Mouse (Mus musculus) liver, embryonic 16.5 days (tissue): ENCODE measurements around the gene Mfsd14b. TPM values are rescaled to one million over a fixed set of nuclear protein-coding genes. Genes with fewer than 3 reads are reported as not detected.

Experiments
- ATAC-seq: fragments of 200-750 bp; cut with Nextera tagmentation; 2 replicates; pipeline ENCODE4 v1.8.0; 2017; ENCODE audit warnings: low read depth, mild to moderate bottlenecking, moderate number of reproducible peaks, moderate library complexity
- H3K27ac ChIP-seq: fragments of 300-500 bp; sonication (generic); 2 replicates; pipeline ENCODE4 v1.5.1; 2014; ENCODE audit warnings: mild to moderate bottlenecking, low read length
- H3K27me3 ChIP-seq: fragments of 300-500 bp; sonication (generic); 2 replicates; pipeline ENCODE4 v1.6.1; 2014; ENCODE audit warnings: low read depth, low read length, mixed read lengths; ENCODE audit not compliant: control insufficient read depth, insufficient read depth
- H3K36me3 ChIP-seq: fragments of 300-500 bp; sonication (generic); 2 replicates; pipeline ENCODE4 v1.6.1; 2014; ENCODE audit warnings: mild to moderate bottlenecking; ENCODE audit not compliant: control insufficient read depth, insufficient read depth
- H3K4me1 ChIP-seq: fragments of 300-500 bp; sonication (generic); 2 replicates; pipeline ENCODE4 v1.6.1; 2014; ENCODE audit warnings: low read depth, low read length, mixed read lengths; ENCODE audit not compliant: control insufficient read depth
- H3K4me2 ChIP-seq: fragments of 300-500 bp; sonication (generic); 2 replicates; pipeline ENCODE4 v1.6.1; 2014; ENCODE audit warnings: low read depth, low read length, mixed read lengths
- H3K4me3 ChIP-seq: fragments of 300-500 bp; sonication (generic); 2 replicates; pipeline ENCODE4 v1.5.1; 2014; ENCODE audit warnings: low read depth, mild to moderate bottlenecking, low read length
- H3K9ac ChIP-seq: fragments of 300-500 bp; sonication (generic); 2 replicates; pipeline ENCODE4 v1.6.1; 2014; ENCODE audit warnings: low read depth, low read length
- H3K9me3 ChIP-seq: fragments of 300-500 bp; sonication (generic); replicated peaks from 2 replicates; pipeline ENCODE4 v1.6.1; 2016; ENCODE audit warnings: low read length; ENCODE audit not compliant: control insufficient read depth
- whole genome bisulfite sequencing: fragments of 180-500 bp; shearing (Covaris S2); extraction: QIAGEN DNeasy Blood & Tissue Kit; methylation state at CpG from one replicate; pipeline ENCODE4 v1.1.7; 2014; ENCODE audit not compliant: insufficient replicate concordance; 5-methylcytosine and 5-hydroxymethylcytosine counted together
- polyA plus RNA-seq: library from polyadenylated mRNA; unstranded; fragments of >200 nt; fragmentation: Nextera tagmentation; extraction: Ambion mirVana; gene quantifications from 2 replicates; pipeline ENCODE4 v1.2.1, GENCODE M21; 2015

Mfsd14b gene
- polyA plus RNA-seq, 1 experiment from 2014 or later = 32.1 TPM

GRCm38 (mm10) chr13:65101232-65101631 is 11.5 kb downstream of the Mfsd14b start:
- Histone ChIP-seq H3K9ac (no peak overlapping the region), H3K9me3 (no peaks in the 10 kb centered on the region), H3K36me3 (no peaks in the 10 kb centered on the region; the same call in 1 of the 2 replicates), H3K4me1 (no peaks in the 10 kb centered on the region), H3K27ac (no peak overlapping the region), H3K4me3 (no peak overlapping the region), H3K27me3 (no peaks in the 10 kb centered on the region), H3K4me2 (no peak overlapping the region)
- WGBS = 48% methylated on average over 3 of the region's 3 CpGs
- no peak for ATAC-seq

- Histone ChIP-seq H3K27ac (no peak overlapping the region), H3K9me3 (no peaks in the 10 kb centered on the region), H3K36me3 (no peaks in the 10 kb centered on the region; the same call in 1 of the 2 replicates), H3K4me3 (no peak overlapping the region), H3K9ac (no peak overlapping the region), H3K4me1 (no peaks in the 10 kb centered on the region), H3K27me3 (no peaks in the 10 kb centered on the region), H3K4me2 (no peak overlapping the region)
- no peak for ATAC-seq
- 70% methylated on average over 9 of the region's 9 CpGs for WGBS
These were observed 12.1 kb downstream of the Mfsd14b start for GRCm38 (mm10) chr13:65100678-65101077.

DNA sequence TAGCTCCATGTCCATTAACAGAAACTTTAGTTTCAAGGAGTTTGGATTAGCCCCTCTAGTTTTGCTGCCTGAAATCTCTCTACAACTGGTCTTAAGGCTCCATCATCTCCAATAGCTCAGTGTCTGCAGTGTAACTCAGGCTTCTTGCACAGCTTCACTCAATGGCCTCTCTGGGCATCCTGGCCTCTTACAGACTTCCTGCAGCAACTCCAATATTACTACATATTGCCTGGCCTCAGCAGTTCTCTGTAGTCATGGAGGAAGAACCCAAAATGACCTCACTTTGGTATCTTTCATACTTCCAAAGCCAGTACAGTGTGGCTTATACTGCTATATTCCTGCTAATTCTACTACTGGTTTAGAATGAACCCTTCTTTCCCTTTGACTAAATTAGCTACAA is 15.8 kb downstream of the Mfsd14b start:
- Histone ChIP-seq H3K27me3 (no peaks in the 10 kb centered on the region), H3K9ac (no peak overlapping the region), H3K36me3 (no peaks in the 10 kb centered on the region), H3K4me2 (no peak overlapping the region), H3K27ac (no peak overlapping the region), H3K4me1 (no peaks in the 10 kb centered on the region), H3K4me3 (no peak overlapping the region), H3K9me3 (no peaks in the 10 kb centered on the region)
- ATAC-seq = no peak

DNA sequence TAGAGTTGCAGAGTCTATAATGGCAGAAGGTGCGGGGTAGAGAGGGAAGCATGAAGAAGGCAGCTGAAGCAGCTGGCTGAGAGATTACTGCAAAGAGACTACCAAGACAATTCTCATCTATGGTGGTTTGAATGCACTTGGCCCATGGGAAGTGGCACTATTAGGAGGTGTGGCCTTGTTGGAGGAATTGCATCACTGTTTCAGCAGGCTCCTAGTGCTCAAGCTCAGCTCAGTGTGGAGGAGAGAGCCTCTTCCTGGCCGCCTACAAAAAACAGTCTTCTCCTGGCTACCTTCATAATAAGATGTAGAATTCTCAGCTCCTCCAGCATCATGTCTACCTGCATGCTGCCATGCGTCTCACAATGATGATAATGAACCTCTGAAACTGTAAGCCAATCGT is 16.9 kb downstream of the Mfsd14b start:
- Histone ChIP-seq H3K4me2 (no peak overlapping the region), H3K36me3 (no peaks in the 10 kb centered on the region), H3K9ac (no peak overlapping the region), H3K4me1 (no peaks in the 10 kb centered on the region), H3K27me3 (no peaks in the 10 kb centered on the region), H3K9me3 (no peaks in the 10 kb centered on the region), H3K27ac (no peak overlapping the region), H3K4me3 (no peak overlapping the region)
- ATAC-seq = no peak
- 72% methylated on average over 4 of the region's 4 CpGs for WGBS

DNA sequence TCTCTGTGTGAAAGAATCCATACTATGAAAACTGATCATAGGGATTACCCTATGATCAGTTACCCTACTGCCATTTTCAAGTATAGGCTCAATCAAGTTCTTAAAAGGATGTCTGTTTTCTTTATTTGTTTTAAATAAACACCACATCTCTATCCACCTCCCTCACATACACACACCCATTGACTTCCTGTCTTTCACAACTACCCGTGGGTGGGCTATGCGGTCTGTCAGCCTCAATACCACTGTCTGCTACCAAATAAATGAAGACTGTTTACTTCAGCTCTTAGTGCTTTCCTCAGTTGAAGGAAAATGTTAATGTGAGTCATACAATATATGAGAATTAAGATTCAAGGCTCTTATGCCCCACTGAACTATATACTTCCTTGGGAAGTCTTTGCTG is 42.8 kb downstream of the Mfsd14b start:
- Histone ChIP-seq H3K4me2 (no peak overlapping the region), H3K4me1 (no peaks in the 10 kb centered on the region), H3K9me3 (no peaks in the 10 kb centered on the region), H3K36me3 (peaks cover 15% of the 10 kb centered on the region), H3K27ac (no peak overlapping the region), H3K4me3 (no peak overlapping the region), H3K9ac (no peak overlapping the region), H3K27me3 (no peaks in the 10 kb centered on the region)
- WGBS = 62% methylated on average over 2 of the region's 2 CpGs
- no peak for ATAC-seq

- H3K4me1 ChIP-seq = no peaks in the 10 kb centered on the region
- H3K4me3 ChIP-seq = no peak within 1 kb of the TSS
- no peak for ATAC-seq
- no peak within 1 kb of the TSS for H3K9ac ChIP-seq
- no peak within 1 kb of the TSS for H3K4me2 ChIP-seq
- 67% methylated on average over 9 of the region's 9 CpGs for WGBS
- H3K27me3 ChIP-seq = no peaks in the 10 kb centered on the region
- H3K27ac ChIP-seq = no peak within 1 kb of the TSS
- no peaks in the 10 kb centered on the region for H3K36me3 ChIP-seq
- H3K9me3 ChIP-seq = no peaks in the 10 kb centered on the region
These were observed 60.1 kb downstream of the Mfsd14b start, which contains the start of gene Prss47 for GRCm38 (mm10) chr13:65052660-65053059. TSS of gene Prss47 (minus strand) at chr13:65052760.

DNA sequence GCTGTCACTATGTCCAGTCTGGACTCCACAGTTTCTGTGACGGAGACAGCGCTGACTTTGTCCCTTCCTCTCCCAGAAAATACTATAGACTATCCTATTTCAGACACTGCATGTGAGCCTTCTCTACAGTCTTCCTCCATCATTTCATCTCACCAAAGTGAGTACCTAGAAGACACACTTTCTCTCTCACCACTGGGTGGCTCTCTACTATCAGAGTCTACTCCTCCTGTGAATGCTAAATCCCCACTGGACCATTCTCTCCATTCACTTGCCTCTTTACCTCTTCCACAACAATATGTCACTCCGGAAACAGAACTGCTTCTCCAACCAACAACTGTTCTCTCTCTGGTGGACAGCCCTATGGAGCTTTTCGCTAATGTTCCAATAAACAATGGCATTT is 77.7 kb downstream of the Mfsd14b start:
- no peak overlapping the region for H3K27ac ChIP-seq
- no peaks in the 10 kb centered on the region for H3K36me3 ChIP-seq
- H3K4me1 ChIP-seq = no peaks in the 10 kb centered on the region
- 52% methylated on average over 4 of the region's 4 CpGs for WGBS
- H3K27me3 ChIP-seq = no peaks in the 10 kb centered on the region
- H3K9ac ChIP-seq = no peak overlapping the region
- no peaks in the 10 kb centered on the region for H3K9me3 ChIP-seq
- no peak overlapping the region for H3K4me2 ChIP-seq
- ATAC-seq = no peak
- no peak overlapping the region for H3K4me3 ChIP-seq

DNA sequence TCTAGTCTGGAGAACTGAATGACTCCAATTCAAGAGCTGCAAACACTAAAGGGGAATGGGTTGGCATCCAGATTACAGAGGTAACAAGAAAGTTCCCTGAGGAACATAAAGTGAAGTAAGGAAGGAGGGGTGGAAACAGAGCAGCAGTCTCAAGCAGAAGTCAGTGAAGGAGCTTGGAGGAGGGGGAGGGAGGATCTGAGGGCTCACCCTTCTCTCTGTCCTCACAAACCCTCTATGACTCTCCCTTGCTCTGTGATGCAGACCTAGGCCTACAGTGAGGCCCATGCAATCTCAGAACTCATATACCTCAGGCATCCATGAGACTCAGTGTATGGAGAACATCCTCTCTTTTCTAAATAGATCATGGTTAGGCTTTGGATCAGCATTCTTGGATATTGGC is 80.0 kb downstream of the Mfsd14b start, which contains the start of gene Spata31d1c:
Gene Spata31d1c (plus strand): TSS at position 301 of the 400 bp plus-strand sequence.
- H3K4me3 ChIP-seq = no peak within 1 kb of the TSS
- H3K9me3 ChIP-seq = no peaks in the 10 kb centered on the region
- no peak within 1 kb of the TSS for H3K9ac ChIP-seq
- no peaks in the 10 kb centered on the region for H3K36me3 ChIP-seq
- H3K27ac ChIP-seq = no peak within 1 kb of the TSS
- H3K4me2 ChIP-seq = no peak within 1 kb of the TSS
- H3K4me1 ChIP-seq = no peaks in the 10 kb centered on the region
- no peaks in the 10 kb centered on the region for H3K27me3 ChIP-seq
- ATAC-seq = no peak
